Mouse (Mus musculus): Measurements from ENCODE around the gene Flnb. TPM values are rescaled to one million over a fixed set of nuclear protein-coding genes. Genes with fewer than 3 reads are reported as not detected.

The Flnb gene
- total RNA-seq (2021): 10 to 100 TPM; 48.7 to 48.9 TPM

DNA sequence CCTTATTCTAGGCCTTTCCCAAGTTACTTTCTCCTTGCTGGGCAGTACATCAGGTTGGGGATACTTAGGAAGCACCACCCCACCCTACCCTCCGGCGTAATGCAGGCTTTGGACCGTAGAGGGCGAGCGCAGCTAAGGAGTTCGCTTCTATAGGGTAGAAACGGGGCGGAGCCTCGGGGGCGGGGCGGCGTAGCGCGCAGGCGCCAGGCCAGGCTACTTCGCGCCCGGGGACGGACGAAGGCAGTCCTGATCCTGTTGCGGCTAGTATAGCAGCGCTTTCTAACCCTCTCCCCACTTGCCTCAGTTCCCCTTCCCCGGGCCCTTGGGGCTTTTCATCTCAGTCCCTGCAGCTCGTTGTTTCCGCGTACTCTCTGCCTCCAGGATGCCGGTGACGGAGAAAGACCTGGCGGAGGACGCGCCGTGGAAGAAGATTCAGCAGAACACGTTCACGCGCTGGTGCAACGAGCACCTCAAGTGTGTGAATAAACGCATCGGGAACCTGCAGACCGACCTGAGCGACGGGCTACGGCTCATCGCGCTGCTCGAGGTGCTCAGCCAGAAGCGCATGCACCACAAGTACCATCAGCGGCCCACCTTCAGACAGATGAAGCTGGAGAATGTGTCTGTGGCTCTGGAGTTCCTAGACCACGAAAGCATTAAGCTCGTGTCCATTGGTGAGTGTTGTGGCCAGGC, at the start of gene Flnb:
TSS of gene Flnb (plus strand) at position 188 of the 693 bp plus-strand sequence.
- peak; percentile 92 to 96 for DNase-seq (ENCODE audit: extremely low spot score in 1 of 2, low spot score in 2 of 2)
- intact Hi-C loops (cut with DNase I): loop anchor here (2.0 kb wide), 1 partner anchor 123 kb away; no protein-coding TSS in a partner anchor

DNA sequence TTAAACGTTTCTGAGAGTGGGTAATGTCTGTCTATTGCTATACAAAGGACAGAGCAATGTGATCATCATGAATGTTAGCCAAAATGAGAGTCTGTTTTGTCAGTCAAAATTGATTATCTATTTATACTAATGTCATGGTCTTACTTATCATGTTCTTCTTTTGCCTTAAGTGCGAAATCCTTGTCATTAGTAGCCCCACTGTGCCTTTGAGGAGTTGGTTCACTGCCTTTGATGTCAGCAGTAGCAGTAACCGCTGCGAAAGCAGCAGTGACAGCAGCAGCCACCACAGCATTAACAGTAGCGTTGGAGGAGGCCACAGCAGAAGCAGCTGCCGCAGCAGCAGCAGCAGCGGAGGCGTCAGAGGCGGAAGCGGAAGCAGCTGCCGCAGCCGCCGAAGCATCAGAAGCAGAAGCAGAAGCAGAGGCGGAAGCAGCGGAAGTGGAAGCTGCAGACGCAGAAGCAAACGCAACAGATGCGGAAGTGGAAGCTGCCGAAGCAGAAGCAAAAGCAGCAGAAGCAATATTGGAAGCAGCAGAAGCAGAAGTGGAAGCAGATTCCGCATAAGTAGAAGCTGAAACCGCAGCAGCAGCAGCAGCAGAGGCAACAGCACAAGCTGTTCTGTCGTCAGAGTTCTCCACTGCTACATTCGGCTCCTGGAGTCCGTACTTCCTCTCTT, 43.9 kb upstream of the Flnb start:
- intact Hi-C loops (cut with DNase I): no loop called here
- DNase-seq (ENCODE audit: extremely low spot score in 1 of 2, low spot score in 2 of 2): peak; percentile 11 to 61

DNA sequence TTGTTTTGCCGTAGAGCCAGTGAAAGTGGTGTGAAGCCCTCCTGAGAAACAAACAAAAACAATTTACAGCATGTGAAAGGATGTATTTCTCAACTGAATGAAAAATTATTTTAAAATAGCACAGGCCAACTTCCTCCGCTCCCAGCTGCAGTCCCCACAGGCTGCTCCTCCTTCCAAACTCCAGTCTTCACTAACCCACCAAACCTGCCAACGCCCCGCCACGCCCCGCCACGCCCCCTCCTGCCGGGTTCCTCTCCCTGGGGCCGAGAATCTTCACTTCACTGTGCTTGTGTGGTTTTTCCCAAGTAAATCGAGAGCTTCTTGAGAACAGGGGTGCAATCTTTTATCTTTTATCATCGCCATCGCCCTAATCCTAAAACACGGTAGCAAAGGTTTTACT, 31.7 kb upstream of the Flnb start:
- DNase-seq (ENCODE audit: extremely low spot score in 1 of 2, low spot score in 2 of 2): no peak
- intact Hi-C loops (cut with DNase I): no loop called here

- intact Hi-C loops (cut with DNase I): no loop called here
- DNase-seq (ENCODE audit: extremely low spot score in 1 of 2, low spot score in 2 of 2): no peak
These were observed 28.3 kb upstream of the Flnb start for GRCm38 (mm10) chr14:7789266-7790030.

DNA sequence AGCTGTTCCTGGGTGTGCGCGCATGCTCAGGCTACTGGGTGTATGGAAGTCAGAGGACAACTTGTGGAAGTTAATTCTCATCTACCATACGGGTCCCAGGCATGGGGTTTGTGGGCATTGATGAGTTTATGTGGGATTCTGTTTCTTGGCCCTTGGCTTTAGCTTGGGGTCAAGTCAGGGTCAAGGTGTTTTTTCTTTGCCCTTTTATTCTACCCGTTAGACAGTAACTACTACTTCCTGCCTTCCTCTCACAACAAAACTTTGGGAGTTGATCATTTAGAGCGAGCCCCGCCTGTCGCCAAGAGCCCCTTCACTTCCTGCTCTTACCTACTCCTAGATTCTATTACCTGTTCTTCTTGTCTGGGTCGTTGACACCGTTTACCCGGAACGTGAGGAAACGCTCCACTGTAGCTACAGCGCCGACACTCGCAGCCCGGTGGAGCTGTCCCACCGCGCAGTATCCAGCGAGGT, 26.7 kb upstream of the Flnb start:
- no peak for DNase-seq (ENCODE audit: extremely low spot score in 1 of 2, low spot score in 2 of 2)

GRCm38 (mm10) chr14:7791532-7792159, 26.1 kb upstream of the Flnb start, which contains the start of gene Gm26661:
Gene Gm26661, plus strand, starts transcription at chr14:7791587.
- intact Hi-C loops (cut with DNase I): no loop called here
- DNase-seq (ENCODE audit: extremely low spot score in 1 of 2, low spot score in 2 of 2): peak in 1 of 2 experiments; percentile 76

More for the DNA sequence above, 26.7 kb upstream of the Flnb start:
- intact Hi-C loops (cut with DNase I): no loop called here

- intact Hi-C loops (cut with DNase I): no loop called here
- no peak for DNase-seq (ENCODE audit: extremely low spot score in 1 of 2, low spot score in 2 of 2)
These were observed 21.8 kb upstream of the Flnb start for GRCm38 (mm10) chr14:7795961-7796360.

DNA sequence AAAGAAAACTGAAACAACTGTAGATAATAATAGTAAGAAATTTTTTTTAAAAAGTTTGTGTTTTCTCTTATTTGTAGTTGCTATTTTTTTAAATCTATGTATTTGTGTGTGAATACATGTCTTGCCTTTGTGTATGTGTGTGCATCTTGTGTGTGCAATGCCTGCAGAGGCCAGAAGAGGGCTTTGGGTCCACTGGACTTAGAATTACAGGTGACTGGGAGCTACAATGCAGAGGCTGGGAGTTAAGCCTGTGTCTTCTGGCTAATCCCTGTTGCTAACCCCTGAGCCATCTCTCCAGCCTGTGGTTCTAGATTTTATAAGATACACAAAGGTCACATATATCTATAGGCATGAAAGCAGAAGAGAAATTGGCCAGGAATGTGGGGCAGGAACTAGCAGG, 17.1 kb upstream of the Flnb start:
- no peak for DNase-seq (ENCODE audit: extremely low spot score in 1 of 2, low spot score in 2 of 2)
- intact Hi-C loops (cut with DNase I): no loop called here

DNA sequence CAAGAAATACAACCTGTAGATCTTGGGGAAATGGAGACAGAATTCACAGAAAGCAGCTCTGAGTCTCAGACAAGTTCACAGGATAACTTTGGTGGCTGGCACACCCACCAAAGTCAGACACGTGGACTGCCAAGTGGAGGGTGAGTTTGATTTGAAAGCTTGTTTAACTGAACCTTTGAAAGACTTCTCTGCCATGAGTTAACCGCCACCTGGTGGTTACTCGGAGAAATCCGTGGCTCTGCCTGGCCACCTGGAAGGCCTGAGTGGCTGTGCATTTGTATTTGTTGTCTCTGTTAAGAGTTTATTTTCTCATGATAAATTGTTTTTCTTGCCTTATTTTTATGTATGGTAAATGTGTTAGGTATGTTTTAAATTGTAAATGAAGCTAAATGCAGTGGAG, 15.9 kb upstream of the Flnb start:
- DNase-seq (ENCODE audit: extremely low spot score in 1 of 2, low spot score in 2 of 2): peak in 1 of 2 experiments; percentile 43
- intact Hi-C loops (cut with DNase I): no loop called here

- intact Hi-C loops (cut with DNase I): no loop called here
- no peak for DNase-seq (ENCODE audit: extremely low spot score in 1 of 2, low spot score in 2 of 2)
These were observed 13.7 kb upstream of the Flnb start for GRCm38 (mm10) chr14:7803874-7804557.

DNA sequence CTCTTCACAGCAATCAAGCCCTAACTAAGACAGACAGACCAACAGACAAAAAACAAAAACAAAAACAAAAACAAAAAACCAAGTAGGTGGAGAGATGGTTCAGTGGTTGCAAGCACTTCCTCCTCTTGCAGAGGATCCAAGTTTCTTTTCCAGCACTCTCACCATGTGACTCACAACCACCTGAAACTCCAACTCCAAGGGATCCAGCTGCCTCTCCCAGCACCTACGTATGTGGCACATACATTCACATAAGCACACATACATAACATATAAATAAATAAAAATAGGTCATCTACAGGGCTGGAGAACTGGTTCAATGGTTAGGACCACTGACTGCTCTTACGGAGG, 13.2 kb upstream of the Flnb start:
- intact Hi-C loops (cut with DNase I): no loop called here
- no peak for DNase-seq (ENCODE audit: extremely low spot score in 1 of 2, low spot score in 2 of 2)

- intact Hi-C loops (cut with DNase I): no loop called here
- DNase-seq (ENCODE audit: extremely low spot score in 1 of 2, low spot score in 2 of 2): no peak
These were observed 10.0 kb upstream of the Flnb start for GRCm38 (mm10) chr14:7807711-7808110.

- no peak for DNase-seq (ENCODE audit: extremely low spot score in 1 of 2, low spot score in 2 of 2)
- intact Hi-C loops (cut with DNase I): no loop called here
These were observed 9.2 kb upstream of the Flnb start for GRCm38 (mm10) chr14:7808501-7808981.

DNA sequence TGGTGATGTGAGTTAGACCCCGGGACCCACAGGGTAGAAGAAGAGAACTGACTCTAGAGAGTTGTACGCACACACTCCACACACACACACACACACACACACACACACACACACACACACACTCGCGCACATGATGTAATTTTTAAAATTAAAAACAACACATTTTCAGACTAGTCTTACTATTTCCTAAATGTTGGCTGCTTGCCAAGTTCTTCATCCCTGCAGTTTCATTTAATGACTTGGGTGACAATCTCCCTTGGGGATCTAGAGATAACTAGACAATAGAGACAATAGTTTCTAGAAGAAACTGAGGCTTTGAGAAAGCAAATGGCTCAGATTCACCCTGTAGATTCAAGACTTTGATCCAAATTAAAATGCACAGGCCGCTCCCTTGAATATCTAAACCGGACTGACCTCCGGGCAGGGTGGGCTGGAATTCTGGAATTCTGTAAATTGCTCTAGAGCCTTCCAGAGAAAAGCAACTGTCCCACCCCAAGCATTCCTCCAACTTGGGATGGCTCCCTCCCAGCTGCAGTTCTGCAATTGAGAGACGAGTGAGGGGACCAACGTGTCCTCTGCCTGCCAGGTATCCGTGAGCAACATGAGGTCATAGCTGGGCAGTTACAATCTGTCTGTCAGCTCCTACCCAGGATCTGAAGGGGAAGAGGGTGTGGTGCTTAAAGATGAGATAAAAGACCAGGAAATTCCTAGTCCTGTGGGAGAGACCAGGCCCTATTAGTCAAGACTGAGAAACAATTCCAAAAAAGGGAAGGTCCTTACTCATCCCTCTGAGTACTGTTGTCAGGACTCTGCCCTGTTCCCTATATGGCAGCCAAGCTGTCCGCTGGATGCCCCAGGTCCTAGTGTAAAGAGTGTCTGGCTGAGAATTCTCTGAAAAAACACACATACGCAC, 8.5 kb upstream of the Flnb start:
- DNase-seq (ENCODE audit: extremely low spot score in 1 of 2, low spot score in 2 of 2): no peak
- intact Hi-C loops (cut with DNase I): no loop called here

DNA sequence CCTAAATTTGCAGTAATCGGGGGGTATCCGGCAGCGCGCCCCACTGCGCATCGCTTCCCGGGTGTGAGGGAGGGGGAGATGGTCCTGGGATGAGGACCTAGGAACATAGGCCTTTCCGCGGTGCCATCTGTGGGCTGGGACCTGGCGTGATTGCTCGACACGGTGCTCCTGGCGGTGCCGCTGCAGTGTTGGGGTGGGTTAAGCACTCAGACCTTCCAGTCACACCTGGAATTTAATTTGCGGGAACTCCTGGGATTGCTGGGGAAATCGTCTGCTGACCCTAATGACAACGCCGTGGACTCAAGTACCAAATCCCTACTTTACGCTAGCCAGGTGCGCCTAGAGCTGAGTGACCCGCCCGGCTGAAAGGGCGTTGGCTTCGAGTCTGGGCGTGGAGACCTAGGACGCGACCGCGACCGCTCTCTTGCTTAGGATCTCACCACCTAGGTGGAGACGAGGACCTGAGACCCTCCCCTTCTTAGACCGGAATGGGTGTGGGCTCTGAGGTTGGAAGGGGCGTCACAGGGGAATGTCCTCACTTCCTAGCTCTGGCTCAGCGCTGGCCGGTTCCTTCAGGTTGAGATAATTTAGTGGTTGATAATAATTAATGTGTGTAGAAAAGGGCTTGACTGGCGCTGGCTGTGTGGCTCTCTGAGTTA, 835 bp downstream of the Flnb start:
- intact Hi-C loops (cut with DNase I): loop anchor here (2.0 kb wide), 1 partner anchor 122 kb away; no protein-coding TSS in a partner anchor
- no peak for DNase-seq (ENCODE audit: extremely low spot score in 1 of 2, low spot score in 2 of 2)

DNA sequence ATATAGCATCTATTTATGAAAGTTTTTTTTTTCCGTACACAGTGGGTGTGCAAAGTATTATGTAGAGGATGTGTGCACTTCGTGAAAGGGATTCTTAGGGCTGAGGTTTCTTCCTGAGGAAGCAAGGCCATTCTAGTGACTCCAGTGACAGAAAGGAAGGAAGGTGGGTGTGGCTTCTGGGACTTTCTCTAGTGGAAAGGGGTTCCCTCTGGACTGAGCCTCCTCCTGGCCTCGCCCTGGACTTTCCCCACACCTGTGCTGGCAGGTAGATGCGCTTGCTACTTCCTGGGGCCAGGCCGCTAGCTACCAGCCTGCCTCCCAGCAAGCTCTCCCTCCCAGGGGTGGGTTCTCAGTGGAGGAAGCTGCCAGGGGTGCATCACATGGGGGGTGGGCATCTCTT, 1.7 kb downstream of the Flnb start:
- no peak for DNase-seq (ENCODE audit: extremely low spot score in 1 of 2, low spot score in 2 of 2)
- intact Hi-C loops (cut with DNase I): loop anchor here (2.0 kb wide), 1 partner anchor 121 kb away; no protein-coding TSS in a partner anchor

GRCm38 (mm10) chr14:7821341-7821740, 3.6 kb downstream of the Flnb start:
- intact Hi-C loops (cut with DNase I): loop anchor here (5.0 kb wide), 1 partner anchor 71 kb away; no protein-coding TSS in a partner anchor
- DNase-seq (ENCODE audit: extremely low spot score in 1 of 2, low spot score in 2 of 2): no peak

All from left cerebral cortex, postnatal 10 days (tissue).